Mouse (Mus musculus) monocyte, adult 5-6 weeks (primary cell): ENCODE data around the gene Lce1j. TPM values are rescaled to one million over a fixed set of nuclear protein-coding genes. Genes with fewer than 3 reads are reported as not detected.
"Not testable (repeated sequence)": the region's sequence is repeated elsewhere in the genome, so short reads cannot be mapped to it uniquely, and the experiment has no call there.

Experiments
- ATAC-seq: fragments of 153-309, 156-312 bp; replicated peaks from 2 replicates; pipeline ENCODE4 v1.8.0; 2017; ENCODE audit warnings: mild to moderate bottlenecking; ENCODE audit not compliant: low TSS enrichment, insufficient number of reproducible peaks, severe bottlenecking, poor library complexity, low FRiP score
- total RNA-seq: library from RNA; stranded (forward); fragments of 200-1000, 200-491, 200-594 nt; gene quantifications from 3 replicates; pipeline ENCODE4 v1.2.3, GENCODE M21; 2017

Lce1j gene
- total RNA-seq: not detected in 3 replicates

DNA sequence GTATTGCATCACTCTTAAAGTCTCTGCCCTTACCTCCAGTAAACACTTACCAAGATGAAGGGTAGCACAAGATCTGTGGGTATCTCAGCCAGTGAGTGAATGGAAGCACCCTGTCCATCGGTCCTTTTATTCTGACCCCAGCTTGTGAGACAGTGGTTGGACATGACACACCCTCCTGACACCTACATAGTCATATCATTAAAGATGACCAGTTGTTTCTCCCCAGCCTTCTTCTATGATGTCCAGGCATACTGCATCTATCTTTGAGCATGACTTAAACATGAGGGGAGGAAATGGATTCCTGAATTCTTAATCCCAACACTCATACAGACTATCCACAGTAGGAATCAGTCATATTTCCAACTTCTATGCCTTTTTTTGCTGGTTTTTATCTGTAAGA, at the start of gene Lce1j:
Gene Lce1j (minus strand): TSS at position 101 of the 400 bp plus-strand sequence.
- ATAC-seq: no peak

DNA sequence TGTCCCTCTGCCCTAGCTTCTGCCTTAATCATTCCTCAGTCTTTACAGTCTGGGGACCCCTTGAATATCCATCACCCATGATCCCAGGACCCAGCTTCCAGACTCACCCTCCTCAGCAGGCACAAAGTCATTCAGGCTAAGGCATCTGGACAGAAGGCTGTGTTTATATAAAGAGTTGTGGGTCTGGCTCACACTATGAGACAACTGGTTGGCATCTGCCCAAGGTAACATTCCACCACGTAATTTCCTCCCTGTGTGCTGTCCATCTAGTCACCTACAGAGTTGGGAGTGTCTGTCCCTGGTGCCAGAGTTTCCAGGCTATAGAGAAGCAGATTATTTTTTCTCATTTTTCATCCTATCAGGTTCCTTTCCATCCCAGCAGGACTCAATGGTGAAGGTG, 36.8 kb upstream of the Lce1j start, which contains the start of gene Kprp:
Gene Kprp (minus strand): TSS at position 140 of the 400 bp plus-strand sequence.
- ATAC-seq: no peak

DNA sequence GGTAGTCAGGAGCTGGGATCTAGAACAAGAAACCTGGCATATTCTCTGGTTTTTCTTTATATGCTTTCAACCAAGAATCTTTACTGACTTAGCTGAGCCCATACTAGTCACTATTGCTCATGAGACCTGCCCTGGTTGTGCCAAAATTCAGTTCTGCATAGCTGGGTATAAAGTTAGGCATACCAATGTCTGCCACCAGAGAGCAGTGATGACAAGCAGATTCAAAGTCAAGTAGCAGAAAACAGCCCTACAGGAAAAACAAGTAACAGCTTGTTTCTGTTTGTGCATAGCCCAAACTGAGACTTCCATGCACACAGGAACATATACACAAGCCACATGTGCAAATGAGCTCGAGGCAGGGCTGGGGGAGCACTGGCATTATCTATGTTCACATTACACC, 35.5 kb upstream of the Lce1j start:
- no peak for ATAC-seq

DNA sequence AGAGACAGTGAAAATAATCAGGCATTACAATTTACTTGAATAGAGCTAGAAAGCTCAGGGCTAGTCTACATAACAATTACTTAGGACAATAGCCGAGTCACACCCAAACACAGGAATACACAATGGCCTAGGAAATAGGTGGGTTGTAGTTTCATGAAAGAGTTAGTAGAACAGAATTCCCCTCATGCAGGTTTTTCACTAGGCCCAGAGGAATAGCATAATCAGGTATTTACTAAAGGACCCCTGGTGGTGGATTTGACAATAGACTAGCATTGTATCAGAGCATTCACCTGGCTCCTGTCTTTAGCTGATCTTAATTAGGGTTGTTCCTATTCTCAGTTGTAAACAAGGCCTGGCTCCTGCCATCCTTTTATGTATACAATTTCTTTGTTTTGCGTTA, 25.7 kb upstream of the Lce1j start:
- not testable (repeated sequence) for ATAC-seq

DNA sequence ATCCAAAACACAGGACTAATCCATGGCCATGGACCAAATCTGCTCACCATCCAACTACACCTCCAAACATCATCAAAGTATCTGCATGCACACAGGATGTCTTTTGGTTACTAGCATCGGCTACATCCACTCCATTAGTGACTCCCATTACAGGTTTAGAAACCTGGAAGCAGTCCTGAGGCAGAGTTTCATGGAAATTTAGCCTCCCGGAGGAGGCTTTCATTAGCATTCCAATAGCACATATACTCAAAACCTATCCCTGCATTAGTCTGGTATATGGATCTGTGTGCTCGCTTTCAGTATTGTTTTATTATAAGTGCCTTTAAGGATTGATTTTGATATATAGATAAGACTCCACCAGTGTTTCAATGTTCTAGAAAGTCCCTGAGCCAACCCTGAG, 25.3 kb upstream of the Lce1j start:
- ATAC-seq: no peak

DNA sequence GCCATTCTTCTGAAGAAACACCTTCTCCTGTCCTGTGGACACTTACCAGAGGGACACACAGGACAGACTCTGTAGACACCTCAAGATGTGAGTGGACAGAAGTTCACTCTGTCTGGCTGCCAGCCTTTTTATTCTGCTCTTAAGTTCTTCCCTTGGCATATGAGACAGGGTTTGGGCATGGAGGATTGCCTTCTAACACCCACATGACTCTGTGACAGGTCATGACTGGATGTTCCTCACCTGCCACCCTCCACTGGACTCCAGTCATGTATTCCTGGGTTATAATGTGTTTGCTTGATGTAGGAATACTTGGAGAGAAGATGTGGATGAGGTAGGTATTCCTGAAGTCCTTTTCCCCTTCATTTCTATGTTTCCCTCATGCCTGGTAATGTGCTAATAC, 17.5 kb upstream of the Lce1j start, which contains the start of gene Lce1k:
Gene Lce1k (minus strand): TSS at position 101 of the 400 bp plus-strand sequence.
- no peak for ATAC-seq

DNA sequence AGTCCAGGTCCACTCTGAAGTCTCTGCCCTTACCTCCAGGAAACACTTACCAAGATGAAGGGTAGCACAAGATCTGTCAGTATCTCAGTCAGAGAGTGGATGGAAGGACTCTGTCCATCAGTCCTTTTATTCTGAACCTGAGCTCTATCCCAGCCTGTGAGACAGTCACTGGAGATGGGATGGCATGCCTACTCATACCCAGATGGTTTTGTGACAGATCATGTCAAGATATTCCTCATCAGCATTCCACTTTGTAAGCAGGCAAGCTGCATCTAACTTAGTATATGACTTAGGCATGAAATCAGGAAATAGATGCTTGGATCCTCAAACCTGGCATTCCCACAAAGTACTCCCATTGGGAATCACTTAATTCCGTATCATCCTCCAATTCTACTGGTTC, 11.5 kb downstream of the Lce1j start, which contains the start of gene Lce1i:
Gene Lce1i (minus strand): TSS at position 101 of the 400 bp plus-strand sequence.
- ATAC-seq: no peak

DNA sequence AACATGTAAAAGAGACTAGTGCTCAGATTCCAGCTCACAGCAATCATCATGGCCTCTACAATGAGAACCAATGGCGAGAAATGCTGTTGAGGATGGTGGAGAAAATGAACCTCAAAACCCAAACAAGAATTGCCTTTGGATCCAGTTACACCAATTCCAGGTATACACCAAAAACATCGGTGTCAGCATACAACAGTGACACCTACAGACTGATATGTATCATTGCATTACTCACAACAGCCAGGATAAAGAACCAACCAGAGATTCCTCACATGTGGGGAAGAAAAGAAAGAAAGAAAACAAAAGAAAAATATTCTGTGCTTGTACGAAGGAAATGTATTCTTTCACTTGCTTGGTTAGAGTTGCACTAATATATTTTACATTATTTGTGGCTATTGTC, 18.7 kb downstream of the Lce1j start:
- ATAC-seq: no peak

DNA sequence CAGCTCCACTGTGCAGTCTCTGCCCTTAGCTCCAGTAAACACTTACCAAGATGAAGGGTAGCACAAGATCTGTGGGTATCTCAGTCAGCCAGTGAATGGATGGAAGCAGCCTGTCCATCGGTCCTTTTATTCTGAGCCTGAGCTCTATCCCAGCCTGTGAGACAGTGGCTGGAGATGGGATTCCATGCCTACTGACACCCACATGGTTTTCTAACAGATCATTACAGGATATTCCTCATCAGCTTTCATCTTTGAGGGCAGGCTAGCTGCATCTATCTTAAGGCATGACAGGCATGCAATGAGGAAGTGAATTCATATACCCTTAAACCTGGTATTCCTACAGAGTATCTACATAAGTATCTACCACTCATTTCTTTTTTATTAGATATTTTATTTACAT, 25.3 kb downstream of the Lce1j start, which contains the start of gene Lce1h:
Gene Lce1h (minus strand): TSS at position 101 of the 400 bp plus-strand sequence.
- ATAC-seq: no peak

DNA sequence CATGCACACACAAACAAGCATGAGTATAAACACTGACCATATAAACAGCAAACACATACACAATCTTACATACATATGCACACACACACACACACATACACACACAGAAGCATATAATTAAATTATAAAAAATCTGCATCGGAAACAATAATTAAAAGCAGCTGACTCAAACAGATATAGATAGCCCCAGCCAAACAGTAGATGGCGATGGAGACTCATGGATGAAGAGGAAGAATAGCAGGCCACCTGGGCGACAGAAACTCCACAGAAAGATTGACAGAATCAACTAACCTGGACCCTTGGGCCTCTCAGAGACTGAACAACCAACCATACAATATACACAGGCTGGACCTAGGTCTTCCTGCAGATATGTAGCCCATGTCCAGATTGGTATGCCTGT, 37.1 kb downstream of the Lce1j start:
- ATAC-seq: no peak

DNA sequence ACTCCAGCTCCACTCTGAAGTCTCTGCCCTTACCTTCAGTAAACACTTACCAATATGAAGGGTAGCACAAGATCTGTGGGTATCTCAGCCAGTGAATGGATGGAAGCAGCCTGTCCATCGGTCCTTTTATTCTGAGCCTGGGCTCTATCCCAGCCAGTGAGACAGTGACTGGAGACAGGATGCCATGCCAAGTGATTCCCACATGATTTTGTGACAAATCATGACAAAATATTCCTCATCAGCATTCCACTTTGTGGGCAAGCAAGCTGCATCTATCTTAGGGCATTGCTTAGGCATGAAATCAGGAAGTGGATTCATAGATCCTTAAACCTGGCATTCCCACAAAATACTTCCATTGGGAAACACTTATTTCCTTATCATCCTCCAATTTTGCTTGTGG, 38.1 kb downstream of the Lce1j start, which contains the start of gene Lce1g:
Gene Lce1g (minus strand): TSS at position 101 of the 400 bp plus-strand sequence.
- ATAC-seq: no peak

DNA sequence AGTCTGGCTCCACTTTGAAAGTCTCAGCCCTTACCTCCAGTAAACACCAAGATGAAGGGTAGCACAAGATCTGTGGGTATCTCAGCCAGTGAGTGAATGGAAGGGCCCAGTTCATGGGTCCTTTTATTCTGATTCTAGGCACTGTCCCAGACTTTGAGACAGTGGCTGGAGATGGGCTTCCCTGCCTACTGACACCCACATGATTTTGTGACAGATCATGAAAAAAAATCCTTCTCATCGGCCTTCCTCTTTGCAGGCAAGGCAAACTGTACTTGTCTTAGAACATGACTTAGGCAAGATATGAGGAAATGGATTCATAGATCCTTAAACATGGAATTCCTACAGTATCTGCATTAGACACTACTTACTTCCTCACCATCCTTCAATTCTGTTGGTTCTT, 51.3 kb downstream of the Lce1j start, which contains the start of gene Gm38119:
Gene Gm38119 (minus strand): TSS at position 101 of the 400 bp plus-strand sequence.
- ATAC-seq: no peak

Other genes starting within 250 kb of the Lce1j start
- gene Ivl, start 216.8 kb downstream of the Lce1j start, total RNA-seq: not detected in 3 replicates
- gene Smcp, start 201.5 kb downstream of the Lce1j start, total RNA-seq: not detected in 3 replicates
- gene 2210017I01Rik, start 183.0 kb downstream of the Lce1j start, total RNA-seq: not detected in 3 replicates
- not detected in 3 replicates for gene Lce6a, start 168.9 kb downstream of the Lce1j start, total RNA-seq
- not detected in 3 replicates for gene Lce1a1, start 142.2 kb downstream of the Lce1j start, total RNA-seq
- gene Lce1b, start 133.6 kb downstream of the Lce1j start, total RNA-seq: not detected in 3 replicates
- not detected in 3 replicates for gene Lce1a2, start 120.2 kb downstream of the Lce1j start, total RNA-seq
- not detected in 3 replicates for gene Lce1c, start 111.3 kb downstream of the Lce1j start, total RNA-seq
- gene Lce1d, start 103.3 kb downstream of the Lce1j start, total RNA-seq: not detected in 3 replicates
- gene Lce1e, start 81.4 kb downstream of the Lce1j start, total RNA-seq: not detected in 3 replicates
- gene Lce1f, start 70.2 kb downstream of the Lce1j start, total RNA-seq: not detected in 3 replicates
- not detected in 3 replicates for gene Gm38119, start 51.4 kb downstream of the Lce1j start, total RNA-seq
- gene Lce1g, start 38.2 kb downstream of the Lce1j start, total RNA-seq: not detected in 3 replicates
- not detected in 3 replicates for gene Lce1h, start 25.4 kb downstream of the Lce1j start, total RNA-seq
- gene Lce1i, start 11.6 kb downstream of the Lce1j start, total RNA-seq: not detected in 3 replicates
- not detected in 3 replicates for gene Lce1k, start 17.4 kb upstream of the Lce1j start, total RNA-seq
- gene Kprp, start 36.7 kb upstream of the Lce1j start, total RNA-seq: not detected in 3 replicates
- not detected in 3 replicates for gene Lce1l, start 60.8 kb upstream of the Lce1j start, total RNA-seq
- not detected in 3 replicates for gene 2310050C09Rik, start 79.7 kb upstream of the Lce1j start, total RNA-seq
- gene Lce3a, start 135.7 kb upstream of the Lce1j start, total RNA-seq: not detected in 3 replicates
- gene Lce3b, start 142.5 kb upstream of the Lce1j start, total RNA-seq: not detected in 3 replicates
- gene Lce3c, start 154.0 kb upstream of the Lce1j start, total RNA-seq: not detected in 3 replicates
- not detected in 3 replicates for gene Lce3d, start 166.9 kb upstream of the Lce1j start, total RNA-seq
- gene Lce3e, start 176.5 kb upstream of the Lce1j start, total RNA-seq: not detected in 3 replicates
- gene Lce3f, start 201.7 kb upstream of the Lce1j start, total RNA-seq: not detected in 3 replicates
- gene Crct1, start 225.2 kb upstream of the Lce1j start, total RNA-seq: not detected in 3 replicates
- not detected in 3 replicates for gene Lce1m, start 228.5 kb upstream of the Lce1j start, total RNA-seq